Mouse (Mus musculus) yolk sac, embryonic 10.5 days (tissue): ENCODE results near the gene Gria4.
"Not testable (repeated sequence)": the region's sequence is repeated elsewhere in the genome, so short reads cannot be mapped to it uniquely, and the experiment has no call there.

ENCODE experiments used
- DNase-seq: peaks from one replicate; pipeline ENCODE4 v3.0.0-alpha.2; 2017; ENCODE audit warnings: low spot score

Gria4 gene

GRCm38 (mm10) chr9:4795544-4796288, at the start of gene Gria4:
TSS of gene Gria4 (minus strand) at chr9:4796234.
- DNase-seq, result peak; percentile 40

GRCm38 (mm10) chr9:4810941-4811340, 14.9 kb upstream of the Gria4 start:
- not testable (repeated sequence) for DNase-seq

DNA sequence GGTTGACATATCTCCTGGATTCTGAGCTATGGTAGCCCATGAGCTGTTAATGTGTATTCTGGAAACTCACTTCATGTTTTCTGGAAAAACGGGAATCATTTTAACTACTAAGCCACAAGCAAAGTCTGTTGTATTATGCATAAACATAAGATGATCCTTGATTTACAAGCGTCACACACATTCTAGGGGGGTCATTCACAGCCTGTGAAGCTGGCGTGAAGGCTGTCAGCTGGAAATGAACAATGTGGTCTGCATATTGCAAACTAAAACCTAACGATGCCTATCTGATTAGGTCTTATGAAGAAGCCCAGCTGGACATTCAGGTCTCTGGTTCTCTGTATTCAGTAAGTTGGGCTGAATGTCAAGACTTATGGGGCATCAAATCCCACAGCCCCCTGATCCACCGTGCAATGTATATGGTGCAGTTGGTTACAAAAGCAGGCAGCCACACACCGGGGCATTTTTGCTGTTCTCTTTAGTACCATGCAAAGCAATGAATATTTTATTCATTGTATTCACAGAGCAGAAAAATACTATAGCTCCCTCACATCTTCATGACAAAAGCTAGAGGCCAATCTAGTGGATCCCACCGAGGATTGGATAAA, 7.2 kb upstream of the Gria4 start:
- no peak for DNase-seq

DNA sequence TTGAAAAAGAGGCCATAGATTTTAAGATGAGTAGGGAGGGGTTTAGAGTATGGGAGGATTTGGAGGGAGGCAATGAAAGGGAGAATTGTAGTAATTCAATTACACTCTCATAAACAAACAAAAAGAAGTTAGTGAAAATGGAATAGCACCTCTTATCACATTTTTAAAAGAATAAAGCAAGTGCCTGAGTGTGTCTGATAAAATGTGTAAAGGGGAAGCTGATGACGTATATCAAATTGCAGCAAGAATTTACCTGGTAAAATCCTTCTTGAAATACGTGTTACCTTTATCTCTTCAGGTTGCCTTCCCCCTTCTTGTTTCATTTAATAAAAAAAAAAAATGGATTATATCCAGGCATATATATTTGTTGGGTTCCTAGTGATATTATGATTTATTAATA, 1.4 kb upstream of the Gria4 start:
- DNase-seq, result no peak

- DNase-seq, result no peak
Observed at GRCm38 (mm10) chr9:4796289-4796645, 233 bp upstream of the Gria4 start.

GRCm38 (mm10) chr9:4795075-4795474, 959 bp downstream of the Gria4 start:
- no peak for DNase-seq

GRCm38 (mm10) chr9:4794411-4794810, 1.6 kb downstream of the Gria4 start:
- no peak for DNase-seq

DNA sequence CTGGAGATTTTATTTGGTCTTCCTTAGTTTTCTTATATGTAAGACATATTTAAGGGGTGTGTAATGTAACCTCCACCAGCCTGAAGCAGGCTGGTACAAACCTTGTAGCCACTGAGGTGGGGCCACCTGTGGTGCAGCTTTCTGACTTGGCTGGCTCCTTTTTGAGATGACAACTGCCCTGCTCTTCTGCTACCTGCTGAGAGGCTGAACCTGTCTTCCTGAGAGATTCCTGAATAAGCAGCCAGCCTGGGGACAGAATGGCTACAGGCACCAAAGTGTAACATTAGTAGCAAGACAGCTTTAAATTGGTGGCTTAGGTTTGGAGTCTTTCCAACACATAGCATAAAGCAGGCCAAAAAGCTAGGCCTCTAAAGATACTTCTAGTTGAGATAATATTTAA, 46.6 kb downstream of the Gria4 start:
- not testable (repeated sequence) for DNase-seq

DNA sequence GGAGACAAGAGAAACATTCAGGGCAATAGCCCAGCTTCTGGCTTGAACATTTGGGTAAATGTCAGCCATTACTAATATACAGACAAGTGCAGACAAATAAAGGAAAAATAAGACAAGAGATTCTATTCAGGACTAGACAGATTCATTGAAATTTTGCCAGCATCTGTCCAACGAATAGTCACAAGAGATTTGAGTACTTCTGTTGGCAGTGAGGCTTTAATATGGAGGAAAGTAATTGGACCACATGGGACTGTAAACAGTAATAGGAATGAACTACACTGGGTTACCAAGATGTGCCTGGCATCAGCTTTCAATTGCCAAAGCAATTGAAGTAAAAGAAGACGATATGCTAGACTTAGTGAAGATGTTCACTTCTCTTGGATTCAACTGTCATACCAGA, 81.9 kb downstream of the Gria4 start:
- DNase-seq, result no peak

DNA sequence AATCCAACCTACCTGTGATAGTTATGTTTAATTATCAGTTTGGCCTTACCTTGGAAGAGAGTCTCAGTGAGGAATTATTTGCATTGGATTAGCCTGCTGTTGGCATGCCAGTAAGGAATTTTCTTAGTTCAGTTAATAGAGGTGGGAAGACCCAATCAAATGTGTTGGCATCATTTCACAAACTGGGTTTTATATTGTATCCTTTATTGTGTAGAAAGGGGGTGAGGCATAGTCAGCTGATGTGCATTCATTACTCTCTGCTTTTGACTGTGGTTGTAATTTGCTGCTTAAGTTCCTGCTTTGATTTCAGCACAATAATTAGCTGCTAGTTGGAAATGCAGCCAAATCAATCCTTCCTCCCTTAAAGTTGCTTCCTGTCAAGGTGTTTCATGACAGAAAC, 83.7 kb downstream of the Gria4 start:
- DNase-seq, result no peak

DNA sequence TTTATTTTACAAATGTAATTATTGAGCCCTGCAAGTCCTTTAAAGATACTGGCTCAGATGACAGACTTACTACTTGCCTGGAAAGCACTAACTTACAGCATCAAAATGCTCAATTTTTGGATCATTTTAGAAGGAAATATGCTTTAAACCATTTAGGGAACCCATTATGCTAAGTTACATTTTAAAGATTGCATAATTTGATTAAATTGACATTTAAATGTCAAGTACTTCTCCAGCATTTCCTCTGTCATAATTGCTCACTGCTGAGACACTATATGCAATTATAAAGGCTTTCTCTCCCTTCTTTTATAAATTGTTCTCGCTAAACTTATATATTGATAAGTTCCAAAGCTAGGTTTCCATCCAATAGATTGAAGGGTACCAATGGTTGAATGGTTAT, 108.9 kb downstream of the Gria4 start:
- DNase-seq, result no peak

DNA sequence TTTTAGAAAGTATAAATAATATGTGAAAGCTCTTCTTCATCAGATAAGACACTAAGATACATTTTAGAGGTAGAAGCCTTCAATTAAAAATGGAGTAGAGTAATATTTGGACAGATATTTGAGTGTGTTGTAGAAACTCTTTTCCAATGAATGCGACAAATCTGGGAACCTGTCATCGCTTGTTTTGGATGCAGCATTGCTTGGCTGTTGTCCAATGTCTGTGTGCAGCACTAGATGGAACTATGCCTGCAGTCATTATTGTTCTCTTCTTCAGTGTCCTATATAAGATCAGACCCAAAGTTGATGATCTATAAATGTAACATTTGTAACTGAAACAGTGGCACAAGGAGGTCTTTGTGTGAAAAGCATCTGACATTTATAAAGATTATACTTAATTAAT, 115.8 kb downstream of the Gria4 start:
- DNase-seq, result no peak

GRCm38 (mm10) chr9:4679099-4679498, 116.9 kb downstream of the Gria4 start:
- DNase-seq, result no peak

DNA sequence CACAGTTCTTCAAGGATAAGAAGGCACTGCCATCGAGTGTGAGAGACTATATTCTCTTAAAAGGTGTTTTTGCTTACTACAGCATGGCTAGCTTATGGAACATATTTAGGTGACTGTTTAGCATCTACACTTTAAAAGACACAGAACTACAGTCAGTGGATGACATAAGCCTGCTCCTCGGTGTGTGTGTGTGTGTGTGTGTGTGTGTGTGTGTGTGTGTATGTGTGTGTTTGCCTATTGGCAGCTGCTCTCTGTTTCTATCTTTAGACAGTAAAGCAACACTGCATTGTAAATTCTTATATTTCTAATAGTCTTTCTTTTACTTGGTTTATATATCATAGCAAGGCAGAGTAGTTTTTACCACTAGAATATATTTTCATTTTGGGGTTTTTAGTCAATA, 130.3 kb downstream of the Gria4 start:
- DNase-seq, result no peak

- DNase-seq, result no peak
Observed at GRCm38 (mm10) chr9:4662421-4662820, 133.6 kb downstream of the Gria4 start.

GRCm38 (mm10) chr9:4658951-4659350, 137.1 kb downstream of the Gria4 start:
- no peak for DNase-seq

DNA sequence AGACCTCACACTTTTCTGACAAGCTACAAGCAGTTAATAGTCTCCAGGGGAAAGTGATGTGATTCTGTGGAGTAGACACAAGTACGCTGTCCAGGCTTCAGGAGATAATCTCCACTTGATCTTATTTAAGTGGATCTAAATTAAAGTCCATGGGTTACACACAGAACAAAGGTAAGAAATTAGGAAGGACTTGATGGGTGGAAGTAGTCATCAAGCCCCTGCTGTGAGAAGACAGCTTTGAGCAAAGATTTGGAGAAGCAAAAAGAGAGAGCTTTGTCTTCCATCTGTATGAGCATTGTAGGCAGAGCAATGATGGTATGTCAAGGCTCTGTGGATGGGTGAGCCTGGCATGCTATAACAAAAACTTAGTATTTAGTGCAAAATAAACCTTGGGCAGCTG, 141.7 kb downstream of the Gria4 start:
- no peak for DNase-seq

GRCm38 (mm10) chr9:4639192-4639900, 156.7 kb downstream of the Gria4 start:
- no peak for DNase-seq

GRCm38 (mm10) chr9:4631910-4632309, 164.1 kb downstream of the Gria4 start:
- no peak for DNase-seq

DNA sequence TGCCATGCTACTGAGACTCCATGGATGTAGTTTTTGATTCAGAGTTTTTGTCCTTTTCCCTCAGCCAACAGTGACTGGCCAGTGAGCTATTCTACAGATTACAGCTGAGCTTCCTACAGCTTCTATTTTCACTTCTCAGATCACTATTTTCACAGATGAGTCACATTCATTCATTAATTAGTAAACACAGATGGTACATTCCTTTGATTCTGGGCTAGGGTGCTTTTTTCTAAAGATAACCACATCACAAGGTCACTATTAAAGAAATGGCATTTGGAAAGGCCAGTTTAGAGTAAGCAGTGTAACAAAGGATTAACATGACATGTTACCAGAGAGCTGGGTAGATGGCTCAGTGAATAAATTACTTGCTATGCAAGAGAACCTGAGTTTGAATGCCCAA, 180.7 kb downstream of the Gria4 start:
- no peak for DNase-seq

DNA sequence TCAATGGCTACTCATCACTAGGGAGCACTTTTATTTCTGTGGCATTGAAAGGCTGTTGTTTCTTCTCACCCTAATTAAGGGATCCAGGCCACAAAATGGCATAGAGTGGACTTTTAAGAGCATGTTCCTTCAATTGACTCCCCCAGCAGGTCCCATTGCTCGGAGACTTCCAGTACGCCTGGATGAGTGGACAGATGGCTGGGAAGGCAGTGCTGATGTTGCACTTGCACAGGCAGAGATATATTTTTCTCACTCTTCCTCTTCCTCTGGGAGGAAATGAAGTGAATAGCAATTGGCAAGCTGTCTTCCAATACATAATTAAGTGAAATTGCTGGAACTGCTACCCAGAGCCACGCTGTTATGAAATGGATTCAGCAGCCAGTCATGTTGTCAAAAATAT, 190.7 kb downstream of the Gria4 start:
- DNase-seq, result no peak

DNA sequence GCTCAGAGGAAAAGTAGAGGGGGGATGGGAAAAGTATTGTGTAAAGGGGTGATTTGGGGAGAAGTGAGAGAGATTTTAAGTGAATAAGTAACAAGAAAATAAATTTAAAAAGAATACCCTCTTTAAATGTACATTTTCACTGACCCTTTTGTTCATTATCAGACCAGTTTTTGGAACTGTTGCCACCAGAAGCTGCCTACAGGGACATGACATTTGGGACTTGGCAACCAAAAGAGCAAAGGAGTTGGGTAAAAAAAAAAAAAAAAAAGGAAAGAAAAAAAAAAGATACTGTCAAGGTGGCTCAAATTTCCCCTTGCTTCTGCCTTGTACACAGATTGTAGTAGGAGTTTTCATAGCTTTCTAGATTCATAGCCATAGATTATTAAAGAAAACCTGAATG, 191.8 kb downstream of the Gria4 start:
- no peak for DNase-seq

DNA sequence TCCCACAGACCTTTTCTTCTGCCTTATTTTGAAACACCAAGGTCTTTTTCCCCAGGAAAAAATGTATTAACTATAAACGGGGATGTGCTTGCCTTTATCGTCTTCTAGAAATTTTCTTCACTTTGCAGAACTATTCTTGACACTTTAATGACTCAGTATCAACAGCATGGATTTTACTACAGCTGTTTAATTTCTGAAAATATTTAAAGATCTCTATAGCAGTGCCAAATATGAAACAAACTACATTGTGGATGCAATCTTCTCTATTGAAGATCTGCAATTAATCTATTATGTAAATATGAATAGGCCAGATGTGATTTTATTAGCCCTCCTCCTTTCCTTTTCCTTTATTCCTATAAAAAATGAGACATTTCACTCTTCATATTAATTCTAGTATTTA, 194.2 kb downstream of the Gria4 start:
- no peak for DNase-seq
